Mouse (Mus musculus): ENCODE measurements around the gene Rapgef5. TPM values are rescaled to one million over a fixed set of nuclear protein-coding genes. Genes with fewer than 3 reads are reported as not detected.

Rapgef5 gene
- polyA plus RNA-seq, 1 experiment from 2014 or later, result 2.1 TPM

DNA sequence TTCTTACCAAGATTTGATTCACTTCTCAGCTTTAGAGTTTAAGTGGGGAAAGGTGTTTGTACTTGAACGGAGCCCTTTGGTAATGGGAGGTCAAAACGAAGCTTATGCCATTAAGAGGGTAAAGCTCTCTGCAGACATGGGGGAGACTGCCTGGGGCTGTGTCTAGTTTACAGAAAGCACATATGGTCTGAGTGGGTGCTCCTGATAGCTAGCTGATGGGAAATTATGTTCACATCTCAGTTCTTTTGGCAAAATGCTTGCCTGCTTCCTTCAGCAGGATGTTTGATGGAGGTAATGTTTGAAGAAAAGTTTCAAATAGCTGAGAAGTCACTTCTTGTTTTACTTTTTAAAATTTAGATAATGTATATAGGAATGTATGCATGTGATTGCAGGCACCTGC is 53.4 kb downstream of the Rapgef5 start:
- no peaks in the 10 kb centered on the region for H3K27me3 ChIP-seq
- ChIA-PET POLR2A (no interaction called here), CTCF (interaction anchor here (0.9 kb wide), 1 partner anchor 15 kb away, joined by 3 read pairs; no protein-coding TSS in a partner anchor)
- in situ Hi-C loops (cut with MboI; ENCODE audit: low pct_unique_long_range_greater_than_20kb), result loop anchor here (10.0 kb wide), 1 partner anchor 135 kb away; no protein-coding TSS in a partner anchor
- DNase-seq (ENCODE audit: low read depth, low spot score), result no peak
- TF ChIP-seq CTCF (IDR thresholded peaks at IDR 0.05), result no peak
- no peak for ATAC-seq

DNA sequence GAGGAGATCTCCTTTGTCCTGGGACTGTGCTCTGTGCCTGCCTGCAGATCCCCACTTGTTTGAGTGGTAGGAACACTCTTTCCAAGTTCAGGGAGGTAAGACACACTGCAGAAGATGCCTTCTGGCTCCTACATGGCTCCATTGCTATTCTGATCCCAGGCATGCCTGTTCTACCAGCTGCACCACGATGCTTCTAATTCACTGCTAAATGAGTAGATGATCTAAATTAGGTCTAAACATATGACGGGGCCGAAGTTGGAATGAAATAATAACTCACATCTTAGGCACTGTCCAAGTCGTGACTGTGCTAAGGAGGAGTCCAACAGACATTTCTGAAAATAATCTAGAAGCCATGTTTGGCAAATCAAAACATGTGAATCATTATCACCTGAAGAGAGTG is 68.0 kb downstream of the Rapgef5 start:
- POLR2A ChIA-PET, result no interaction called here
- no peak for TF ChIP-seq CTCF (IDR thresholded peaks at IDR 0.05)
- peak; percentile 6 for DNase-seq (ENCODE audit: low read depth, low spot score)
- ATAC-seq, result no peak
- CTCF ChIA-PET, result interaction anchor here (0.9 to 1.5 kb wide), 5 partner anchors 14 to 182 kb away, joined by 3 to 5 read pairs (median 3); no protein-coding TSS in a partner anchor
- H3K27me3 ChIP-seq, result peaks cover 4% of the 10 kb centered on the region
- in situ Hi-C loops (cut with MboI; ENCODE audit: low pct_unique_long_range_greater_than_20kb), result no loop called here

DNA sequence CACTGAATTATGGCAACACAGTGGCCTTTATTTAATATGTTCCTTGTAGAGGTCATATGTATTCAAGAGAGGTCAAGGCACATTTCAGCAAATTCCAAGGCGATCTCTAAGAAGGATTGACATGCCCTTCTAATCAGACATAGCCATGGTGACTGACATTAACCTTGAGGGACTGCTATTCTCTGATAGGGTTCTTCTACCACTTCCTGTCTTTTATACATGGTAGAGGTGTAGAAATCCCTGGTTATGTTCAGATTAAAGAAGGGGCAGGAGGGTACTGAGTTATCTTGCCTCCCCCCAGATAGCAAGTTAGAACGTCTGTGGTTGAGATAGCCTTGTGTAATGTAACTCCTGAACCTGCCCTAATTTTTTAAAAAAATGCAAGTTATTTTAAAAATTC is 69.1 kb downstream of the Rapgef5 start:
- ChIA-PET CTCF (interaction anchor here (1.2 to 1.5 kb wide), 2 partner anchors 179 to 184 kb away, joined by 3 to 4 read pairs; no protein-coding TSS in a partner anchor), POLR2A (no interaction called here)
- DNase-seq (ENCODE audit: low read depth, low spot score), result no peak
- H3K27me3 ChIP-seq, result peaks cover 4% of the 10 kb centered on the region
- in situ Hi-C loops (cut with MboI; ENCODE audit: low pct_unique_long_range_greater_than_20kb), result no loop called here
- TF ChIP-seq CTCF (IDR thresholded peaks at IDR 0.05), result no peak
- ATAC-seq, result no peak

DNA sequence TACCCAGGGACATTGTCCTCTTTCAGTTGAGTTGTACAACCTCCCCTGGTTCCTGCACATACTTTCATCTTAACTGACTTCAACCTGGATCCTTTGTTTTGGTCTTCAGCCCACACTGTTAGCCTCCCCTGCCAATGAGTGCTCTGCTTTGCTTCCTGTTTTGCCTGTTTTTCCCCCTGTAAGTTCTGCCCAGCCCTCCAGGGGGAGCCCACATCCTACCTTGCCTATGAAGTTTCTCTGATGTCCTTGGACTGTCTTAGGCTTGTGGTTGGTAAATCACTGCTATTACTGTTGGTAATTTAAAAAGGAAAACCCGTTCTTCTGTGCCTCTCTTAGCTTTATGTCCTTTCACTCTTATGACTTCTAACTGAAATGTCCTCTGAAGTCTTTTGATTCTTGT is 69.8 kb downstream of the Rapgef5 start:
- ChIA-PET CTCF (interaction anchor here (0.7 to 1.5 kb wide), 4 partner anchors 9 to 171 kb away, joined by 3 read pairs; no protein-coding TSS in a partner anchor), POLR2A (interaction anchor here (0.7 kb wide), 1 partner anchor 1849 kb away, joined by 4 read pairs; no protein-coding TSS in a partner anchor)
- peak; percentile 73 for ATAC-seq
- peak; percentile 77 for TF ChIP-seq CTCF (IDR thresholded peaks at IDR 0.05)
- in situ Hi-C loops (cut with MboI; ENCODE audit: low pct_unique_long_range_greater_than_20kb), result no loop called here
- peaks cover 3% of the 10 kb centered on the region for H3K27me3 ChIP-seq
- peak; percentile 12 for DNase-seq (ENCODE audit: low read depth, low spot score)

DNA sequence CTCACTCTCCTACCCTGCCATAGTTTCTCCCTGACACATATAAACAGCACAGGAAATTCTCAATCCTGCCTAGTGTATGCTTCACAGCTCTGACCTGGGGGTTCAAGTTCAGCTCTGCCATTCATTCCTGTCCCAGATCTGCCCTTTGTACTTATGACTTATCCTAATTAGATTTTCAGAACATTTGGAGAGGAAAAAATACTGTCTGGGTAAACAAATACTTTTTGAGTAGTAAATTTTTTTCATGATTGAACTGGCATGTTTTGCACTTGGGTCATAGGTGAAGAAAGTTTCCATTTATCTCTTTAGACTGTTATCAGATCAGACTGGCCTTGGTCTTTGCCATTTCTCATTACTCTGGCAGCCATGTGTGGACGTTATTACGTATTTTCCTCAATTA is 72.9 kb downstream of the Rapgef5 start:
- ChIA-PET CTCF (no interaction called here), POLR2A (no interaction called here)
- TF ChIP-seq CTCF (IDR thresholded peaks at IDR 0.05), result no peak
- in situ Hi-C loops (cut with MboI; ENCODE audit: low pct_unique_long_range_greater_than_20kb), result no loop called here
- no peaks in the 10 kb centered on the region for H3K27me3 ChIP-seq
- no peak for DNase-seq (ENCODE audit: low read depth, low spot score)
- no peak for ATAC-seq

DNA sequence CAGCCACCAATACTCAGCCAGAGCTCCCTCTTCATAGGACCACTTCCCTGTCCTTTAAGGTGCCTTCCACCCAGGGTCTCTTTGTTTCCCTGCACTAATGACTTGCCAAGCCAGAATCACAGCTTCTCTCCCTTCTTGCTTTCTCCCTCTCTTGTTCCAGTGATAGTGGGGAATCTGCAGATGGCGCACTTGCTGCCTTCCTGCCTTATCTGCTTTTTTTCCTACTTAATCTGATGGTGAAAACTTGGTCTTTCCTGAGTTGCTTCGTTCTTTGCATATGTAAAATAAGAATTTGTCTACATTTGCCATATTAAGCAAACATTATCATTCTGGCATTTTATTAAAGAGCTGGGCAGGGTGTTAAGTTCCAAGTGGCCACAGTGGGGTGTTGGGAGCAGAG is 75.7 kb downstream of the Rapgef5 start:
- CTCF ChIA-PET, result no interaction called here
- TF ChIP-seq CTCF (IDR thresholded peaks at IDR 0.05), result peak; percentile 37
- H3K27me3 ChIP-seq, result no peaks in the 10 kb centered on the region
- ATAC-seq (no peak), DNase-seq (ENCODE audit: low read depth, low spot score) (no peak)
- in situ Hi-C loops (cut with MboI; ENCODE audit: low pct_unique_long_range_greater_than_20kb), result loop anchor here (5.0 to 10.0 kb wide), 2 partner anchors 167 to 170 kb away; no protein-coding TSS in a partner anchor
- POLR2A ChIA-PET, result no interaction called here

DNA sequence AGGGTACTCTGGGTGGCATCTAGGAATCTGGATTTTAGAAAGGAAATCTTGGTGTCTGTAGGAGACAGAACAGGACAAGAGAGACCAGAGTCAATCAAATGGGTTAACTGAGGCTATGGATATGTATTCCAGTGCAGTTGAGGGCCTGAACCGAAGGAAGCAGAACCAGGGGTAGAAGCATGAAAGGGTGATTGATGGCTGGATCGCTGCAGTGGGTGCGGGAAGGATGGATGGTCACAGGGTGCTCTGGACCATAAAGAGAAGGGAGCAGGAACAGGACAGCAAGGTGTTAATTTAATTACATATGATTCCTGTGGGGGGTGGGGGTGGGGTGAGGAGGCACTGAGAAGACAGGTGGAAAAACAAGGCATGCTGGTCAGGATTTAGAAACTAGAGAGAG is 76.3 kb downstream of the Rapgef5 start:
- ChIA-PET CTCF (no interaction called here), POLR2A (no interaction called here)
- TF ChIP-seq CTCF (IDR thresholded peaks at IDR 0.05), result no peak
- in situ Hi-C loops (cut with MboI; ENCODE audit: low pct_unique_long_range_greater_than_20kb), result loop anchor here (5.0 to 10.0 kb wide), 2 partner anchors 168 to 170 kb away; no protein-coding TSS in a partner anchor
- DNase-seq (ENCODE audit: low read depth, low spot score), result no peak
- no peaks in the 10 kb centered on the region for H3K27me3 ChIP-seq
- ATAC-seq, result no peak

DNA sequence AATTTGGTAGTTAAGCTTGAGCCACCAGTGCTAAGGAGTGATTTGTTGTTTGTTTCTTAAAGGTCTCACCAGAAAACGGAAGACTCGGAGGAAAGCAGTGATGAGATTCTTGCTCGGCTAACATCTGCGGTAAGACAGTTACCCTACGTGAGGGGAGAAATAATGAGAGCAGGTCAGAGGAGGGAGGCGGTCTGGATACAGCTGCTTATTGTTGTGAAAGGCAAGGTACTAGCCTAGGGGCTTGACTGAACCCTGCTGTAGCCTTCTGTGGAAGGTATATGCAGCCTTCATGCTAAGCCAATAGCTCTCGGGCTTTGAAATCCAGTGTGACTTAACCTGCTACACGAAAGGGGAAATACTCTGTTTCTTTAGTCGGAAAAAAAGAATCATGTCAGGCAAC is 78.9 kb downstream of the Rapgef5 start:
- in situ Hi-C loops (cut with MboI; ENCODE audit: low pct_unique_long_range_greater_than_20kb), result loop anchor here (10.0 kb wide), 1 partner anchor 170 kb away; no protein-coding TSS in a partner anchor
- ChIA-PET POLR2A (no interaction called here), CTCF (no interaction called here)
- ATAC-seq (no peak), DNase-seq (ENCODE audit: low read depth, low spot score) (no peak)
- TF ChIP-seq CTCF (IDR thresholded peaks at IDR 0.05), result no peak
- no peaks in the 10 kb centered on the region for H3K27me3 ChIP-seq

DNA sequence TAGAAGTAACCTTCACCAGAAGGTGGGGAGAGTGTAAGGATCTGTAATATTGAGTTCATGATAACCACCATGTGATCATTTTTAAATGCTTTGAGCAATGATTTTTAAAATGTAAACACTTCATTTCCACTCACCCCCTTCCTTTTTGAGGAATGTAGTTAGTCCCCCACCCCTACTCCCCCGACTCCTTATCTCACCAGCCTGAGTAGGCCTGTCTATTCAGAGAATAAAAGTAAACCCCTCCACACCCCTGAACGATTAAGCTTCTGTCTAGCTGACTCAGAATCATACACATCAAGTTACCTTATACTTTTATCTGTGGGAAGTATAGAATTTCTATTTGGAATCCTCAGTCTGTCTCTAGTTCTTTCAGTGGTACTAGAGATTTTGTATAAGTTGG is 81.9 kb downstream of the Rapgef5 start:
- no peak for TF ChIP-seq CTCF (IDR thresholded peaks at IDR 0.05)
- in situ Hi-C loops (cut with MboI; ENCODE audit: low pct_unique_long_range_greater_than_20kb), result loop anchor here (10.0 kb wide), 1 partner anchor 173 kb away; no protein-coding TSS in a partner anchor
- CTCF ChIA-PET, result interaction anchor here (1.0 kb wide), 1 partner anchor 14 kb away, joined by 3 read pairs; no protein-coding TSS in a partner anchor
- ATAC-seq, result no peak
- H3K27me3 ChIP-seq, result no peaks in the 10 kb centered on the region
- no peak for DNase-seq (ENCODE audit: low read depth, low spot score)
- POLR2A ChIA-PET, result interaction anchor here (0.5 kb wide), 1 partner anchor 109 kb away, joined by 5 read pairs; no protein-coding TSS in a partner anchor

DNA sequence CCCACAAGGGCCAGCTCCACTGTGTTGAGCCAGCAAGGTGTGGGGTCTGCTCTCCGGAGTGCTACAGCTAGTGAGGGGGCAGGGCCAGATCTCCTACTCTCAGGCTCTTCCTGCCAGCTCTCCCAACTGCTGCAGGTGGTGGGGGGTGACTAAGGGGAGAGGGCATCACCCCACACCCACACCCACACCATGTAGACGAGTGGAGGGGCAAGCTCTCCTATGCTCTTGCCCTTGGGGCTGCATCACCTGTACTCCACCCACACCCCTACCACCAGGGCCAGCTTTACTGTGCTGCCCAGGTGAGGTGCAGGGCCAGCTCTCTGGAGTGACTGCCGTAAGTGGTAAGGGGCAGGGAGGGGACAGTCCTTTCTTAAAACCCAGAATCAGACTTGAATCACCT is 89.7 kb downstream of the Rapgef5 start:
- peaks cover 18% of the 10 kb centered on the region for H3K27me3 ChIP-seq
- DNase-seq (ENCODE audit: low read depth, low spot score) (no peak), ATAC-seq (no peak)
- in situ Hi-C loops (cut with MboI; ENCODE audit: low pct_unique_long_range_greater_than_20kb), result no loop called here
- POLR2A ChIA-PET, result interaction anchor here (1.0 kb wide), 1 partner anchor 12 kb away, joined by 3 read pairs; no protein-coding TSS in a partner anchor
- TF ChIP-seq CTCF (IDR thresholded peaks at IDR 0.05), result no peak
- CTCF ChIA-PET, result no interaction called here

DNA sequence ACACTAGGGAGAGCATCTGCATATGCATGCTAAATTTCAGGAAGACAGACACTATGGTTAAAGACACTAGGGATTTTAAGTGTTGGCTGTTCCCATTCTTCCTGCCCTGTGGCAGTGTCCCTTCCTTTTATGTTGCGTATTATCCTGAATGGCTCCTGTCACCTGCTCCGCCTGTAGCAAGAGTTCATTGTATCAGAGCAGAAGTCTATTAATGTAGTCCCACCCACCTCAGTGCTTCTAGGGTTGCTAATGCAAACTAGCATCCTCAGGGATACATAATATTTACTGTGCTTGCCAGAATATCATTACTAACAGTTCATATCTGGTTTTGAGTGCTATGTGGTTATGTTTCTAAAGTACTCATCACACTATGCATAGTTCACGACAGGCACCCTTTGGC is 96.4 kb downstream of the Rapgef5 start:
- H3K27me3 ChIP-seq, result peaks cover 11% of the 10 kb centered on the region
- ChIA-PET POLR2A (no interaction called here), CTCF (no interaction called here)
- DNase-seq (ENCODE audit: low read depth, low spot score) (no peak), ATAC-seq (no peak)
- TF ChIP-seq CTCF (IDR thresholded peaks at IDR 0.05), result no peak
- in situ Hi-C loops (cut with MboI; ENCODE audit: low pct_unique_long_range_greater_than_20kb), result no loop called here
